Mouse (Mus musculus) gonadal fat pad, adult 2 months (tissue): ENCODE data around the gene Mmp14. TPM values are rescaled to one million over a fixed set of nuclear protein-coding genes. Genes with fewer than 3 reads are reported as not detected.

Experiments
- DNase-seq: peaks from one replicate; pipeline ENCODE4 v3.0.0-alpha.2; 2012; ENCODE audit warnings: low read depth
- polyA plus RNA-seq: library from polyadenylated mRNA; depleted of rRNA; stranded (reverse); fragments of >200 nt; gene quantifications from 2 replicates; pipeline ENCODE4 v1.2.3, GENCODE M21; 2012

The Mmp14 gene
- polyA plus RNA-seq, 1 experiment, result 80.8 TPM

DNA sequence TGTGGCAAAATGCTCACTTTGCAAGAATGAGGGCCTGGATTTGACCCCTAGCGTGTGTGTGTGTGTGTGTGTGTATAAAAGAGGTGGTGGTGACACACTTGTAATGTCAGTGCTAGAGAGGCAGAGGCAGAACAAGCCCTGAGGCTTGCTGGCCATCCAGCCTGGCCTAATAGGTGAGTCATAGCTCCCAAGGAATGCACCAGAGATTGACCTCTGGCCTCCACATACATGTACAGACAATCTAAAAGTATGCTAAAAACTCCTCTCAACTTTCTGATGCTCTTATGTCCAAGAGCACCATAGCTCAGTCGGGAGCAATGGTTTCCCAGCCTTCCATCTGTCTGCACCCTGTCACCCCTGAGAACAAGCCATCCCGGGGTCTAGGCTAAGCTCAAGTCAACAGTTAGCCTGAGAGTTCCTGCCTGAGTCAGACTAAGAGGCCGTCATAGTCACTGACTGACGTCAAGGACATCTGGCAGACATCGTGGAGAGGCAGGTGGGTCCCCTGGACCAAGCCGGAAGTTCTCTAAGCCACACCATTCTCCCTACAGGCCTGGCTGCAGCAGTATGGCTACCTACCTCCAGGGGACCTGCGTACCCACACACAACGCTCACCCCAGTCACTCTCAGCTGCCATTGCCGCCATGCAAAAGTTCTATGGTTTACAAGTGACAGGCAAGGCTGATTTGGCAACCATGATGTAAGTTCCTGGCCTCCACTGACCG, 3.9 kb downstream of the Mmp14 start:
- DNase-seq, result no peak

DNA sequence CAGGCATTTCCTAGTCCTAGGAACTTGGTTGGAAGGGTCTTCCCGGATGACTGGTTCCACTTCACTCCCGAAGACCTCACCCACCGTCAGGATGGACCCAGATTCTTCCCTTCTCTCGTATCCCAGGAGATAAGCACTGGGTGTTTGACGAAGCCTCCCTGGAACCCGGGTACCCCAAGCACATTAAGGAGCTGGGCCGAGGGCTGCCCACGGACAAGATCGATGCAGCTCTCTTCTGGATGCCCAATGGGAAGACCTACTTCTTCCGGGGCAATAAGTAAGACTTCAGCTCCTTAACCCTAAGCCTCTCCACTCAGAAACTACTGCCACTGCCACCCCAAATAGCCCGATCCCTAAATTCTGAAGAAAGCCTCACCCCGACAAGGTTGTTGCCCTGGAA, 7.7 kb downstream of the Mmp14 start:
- no peak for DNase-seq

DNA sequence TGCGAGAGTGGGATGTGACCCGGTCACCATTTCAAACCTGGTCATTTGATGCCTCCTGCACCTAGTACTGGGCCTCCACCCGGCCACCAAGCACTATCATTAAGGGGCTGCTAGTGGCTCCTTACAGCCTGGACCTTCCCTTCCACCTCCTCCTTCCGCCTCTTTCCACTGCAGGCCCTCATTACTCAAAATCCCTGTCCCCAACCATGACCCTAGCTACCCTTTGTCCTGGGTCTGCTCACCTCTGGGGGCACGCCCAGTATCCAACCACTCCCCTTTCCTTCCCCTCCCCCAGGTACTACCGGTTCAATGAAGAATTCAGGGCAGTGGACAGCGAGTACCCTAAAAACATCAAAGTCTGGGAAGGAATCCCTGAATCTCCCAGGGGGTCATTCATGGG, 8.2 kb downstream of the Mmp14 start:
- DNase-seq, result no peak

DNA sequence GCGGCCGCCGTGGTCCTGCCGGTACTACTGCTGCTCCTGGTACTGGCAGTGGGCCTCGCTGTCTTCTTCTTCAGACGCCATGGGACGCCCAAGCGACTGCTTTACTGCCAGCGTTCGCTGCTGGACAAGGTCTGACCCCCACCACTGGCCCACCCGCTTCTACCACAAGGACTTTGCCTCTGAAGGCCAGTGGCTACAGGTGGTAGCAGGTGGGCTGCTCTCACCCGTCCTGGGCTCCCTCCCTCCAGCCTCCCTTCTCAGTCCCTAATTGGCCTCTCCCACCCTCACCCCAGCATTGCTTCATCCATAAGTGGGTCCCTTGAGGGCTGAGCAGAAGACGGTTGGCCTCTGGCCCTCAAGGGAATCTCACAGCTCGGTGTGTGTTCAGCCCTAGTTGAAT, 9.1 kb downstream of the Mmp14 start:
- DNase-seq, result no peak

DNA sequence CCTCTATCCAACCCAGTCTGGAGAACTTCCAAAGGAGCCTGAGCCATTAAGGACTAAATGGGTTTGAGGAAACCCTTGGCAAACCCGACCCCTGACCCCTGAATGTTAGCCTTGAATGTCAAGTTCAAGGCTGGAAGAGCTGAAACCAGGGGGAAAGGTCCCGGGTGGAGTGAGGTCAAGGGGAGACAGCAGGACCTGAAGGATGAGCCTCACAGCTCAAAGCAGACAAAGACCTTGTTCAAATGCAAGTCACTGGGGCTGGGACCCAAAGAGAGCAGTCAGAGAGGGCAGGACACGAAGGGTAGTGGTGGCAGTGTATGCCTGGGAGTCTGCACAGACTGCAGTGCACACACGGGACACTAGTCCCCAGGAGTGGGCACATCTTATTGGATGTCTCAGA, 10.0 kb downstream of the Mmp14 start:
- no peak for DNase-seq

DNA sequence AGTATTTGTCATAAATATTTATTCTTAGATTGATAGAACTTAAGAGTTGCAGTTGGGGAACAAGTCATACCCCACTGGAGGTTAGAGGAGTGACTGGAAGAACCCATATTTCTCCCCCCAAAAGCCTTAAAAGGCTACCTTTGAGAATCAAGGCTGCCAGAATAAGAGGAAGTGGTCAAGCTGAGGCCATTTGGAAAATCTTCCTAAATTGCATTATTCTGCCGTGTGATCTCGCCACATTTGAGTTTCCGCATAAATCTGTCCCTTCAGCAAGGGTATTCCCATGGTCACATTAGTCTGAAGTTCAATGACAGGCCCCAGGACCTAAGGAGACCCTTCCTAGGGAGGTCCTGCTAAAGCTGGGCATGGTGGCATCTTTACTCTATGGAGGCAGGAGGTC, 11.1 kb downstream of the Mmp14 start:
- DNase-seq, result no peak

DNA sequence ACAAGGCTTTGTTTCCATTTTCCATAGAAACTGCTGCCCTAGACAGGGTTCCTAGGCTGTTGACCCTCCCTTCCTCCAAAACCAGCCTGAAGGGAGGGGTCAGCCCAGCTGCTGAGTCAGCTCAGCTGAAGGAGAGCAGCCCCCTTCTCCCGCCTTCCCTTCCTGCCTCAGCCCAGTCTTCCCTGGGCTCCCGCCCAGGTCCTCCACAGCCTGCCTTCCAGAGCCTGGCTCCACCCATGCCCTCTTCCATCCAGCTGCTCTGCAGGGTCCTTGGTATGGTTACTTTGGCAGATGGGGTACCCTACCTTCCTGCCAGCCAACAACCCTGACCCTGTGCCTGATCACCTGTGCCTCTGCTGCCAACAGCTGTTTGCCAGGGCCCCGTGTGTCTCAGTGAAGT, 11.8 kb downstream of the Mmp14 start:
- DNase-seq, result no peak

DNA sequence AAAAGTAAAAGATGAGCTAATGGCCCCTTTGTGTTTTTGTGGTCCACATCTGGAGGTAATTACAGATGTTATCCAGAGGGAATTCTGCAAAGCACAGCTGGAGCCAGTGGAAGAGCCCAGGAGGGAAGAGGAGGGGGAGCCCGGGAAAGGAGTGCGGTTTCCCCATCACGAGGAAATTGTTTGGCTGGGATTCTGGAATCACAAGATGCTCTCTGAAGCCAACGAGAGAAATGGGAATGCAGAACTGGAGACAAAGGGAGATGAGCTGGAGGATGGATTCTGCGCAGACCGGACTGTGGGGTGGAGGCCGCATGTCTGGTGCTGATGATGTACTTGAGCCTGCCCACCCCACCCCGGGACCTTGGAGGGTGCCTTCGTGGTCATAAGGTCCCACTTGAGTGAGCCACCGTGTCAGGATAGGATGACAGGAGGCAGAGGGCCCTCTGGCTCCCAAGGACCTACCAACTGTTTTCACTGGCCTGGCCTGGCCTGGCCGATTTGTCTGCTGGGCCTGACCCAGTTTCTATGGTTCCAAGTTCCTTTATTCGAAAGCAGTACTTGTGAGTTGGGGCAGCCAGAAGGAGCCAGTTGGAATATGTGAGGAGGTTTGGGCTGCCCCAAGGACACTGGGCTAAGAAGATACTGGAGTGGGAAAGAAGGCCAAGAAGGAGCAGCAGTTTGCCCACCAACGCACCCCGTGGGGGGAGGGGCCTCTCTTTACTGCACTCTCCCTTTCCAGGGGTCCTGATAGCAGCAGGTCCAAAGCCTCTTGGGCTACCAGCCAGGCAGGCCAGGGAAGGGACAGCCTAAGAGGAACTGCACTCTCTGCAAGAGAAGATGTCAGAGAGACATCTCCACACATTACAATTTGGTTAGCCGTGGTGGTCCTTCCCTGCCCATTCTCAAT, 12.6 kb downstream of the Mmp14 start:
- no peak for DNase-seq

DNA sequence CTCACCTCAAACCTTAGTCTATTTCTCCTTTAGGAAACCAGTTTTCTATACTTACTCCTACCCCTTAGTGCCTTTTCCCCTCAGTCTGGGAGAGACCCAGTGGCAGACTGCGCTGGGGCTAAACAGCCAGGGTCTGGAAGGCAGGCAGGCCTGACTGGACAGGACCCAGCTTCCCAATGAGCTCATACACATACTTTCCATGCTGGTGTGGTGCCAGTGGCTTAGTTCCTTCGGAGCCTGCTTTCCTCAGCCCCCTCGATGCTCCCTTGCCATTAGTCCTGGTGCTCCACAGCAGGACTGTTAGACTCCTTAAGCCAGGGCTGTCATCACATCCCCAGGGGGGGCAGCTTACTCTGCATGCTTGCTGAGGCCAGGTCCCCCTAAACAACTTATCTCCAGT, 14.1 kb downstream of the Mmp14 start:
- no peak for DNase-seq

DNA sequence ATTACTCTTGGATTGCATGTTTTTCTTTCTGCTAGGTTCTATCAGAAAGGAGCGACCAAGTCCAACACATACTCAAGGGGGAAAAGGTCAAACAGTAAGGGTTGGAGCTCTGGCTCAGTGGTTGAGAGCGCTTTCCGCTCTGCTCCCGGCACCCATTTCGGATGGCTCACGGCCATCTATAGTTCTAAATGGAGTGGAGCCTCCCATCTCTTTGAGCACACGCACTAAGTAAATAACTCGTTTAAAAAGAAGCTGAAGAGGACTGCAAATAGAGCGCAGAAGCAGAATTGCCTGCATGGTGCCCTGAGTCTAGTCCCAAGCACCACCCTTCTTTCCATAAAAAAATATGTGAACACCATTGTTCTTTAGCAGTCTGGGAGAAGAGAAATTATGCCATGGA, 22.2 kb downstream of the Mmp14 start:
- no peak for DNase-seq

DNA sequence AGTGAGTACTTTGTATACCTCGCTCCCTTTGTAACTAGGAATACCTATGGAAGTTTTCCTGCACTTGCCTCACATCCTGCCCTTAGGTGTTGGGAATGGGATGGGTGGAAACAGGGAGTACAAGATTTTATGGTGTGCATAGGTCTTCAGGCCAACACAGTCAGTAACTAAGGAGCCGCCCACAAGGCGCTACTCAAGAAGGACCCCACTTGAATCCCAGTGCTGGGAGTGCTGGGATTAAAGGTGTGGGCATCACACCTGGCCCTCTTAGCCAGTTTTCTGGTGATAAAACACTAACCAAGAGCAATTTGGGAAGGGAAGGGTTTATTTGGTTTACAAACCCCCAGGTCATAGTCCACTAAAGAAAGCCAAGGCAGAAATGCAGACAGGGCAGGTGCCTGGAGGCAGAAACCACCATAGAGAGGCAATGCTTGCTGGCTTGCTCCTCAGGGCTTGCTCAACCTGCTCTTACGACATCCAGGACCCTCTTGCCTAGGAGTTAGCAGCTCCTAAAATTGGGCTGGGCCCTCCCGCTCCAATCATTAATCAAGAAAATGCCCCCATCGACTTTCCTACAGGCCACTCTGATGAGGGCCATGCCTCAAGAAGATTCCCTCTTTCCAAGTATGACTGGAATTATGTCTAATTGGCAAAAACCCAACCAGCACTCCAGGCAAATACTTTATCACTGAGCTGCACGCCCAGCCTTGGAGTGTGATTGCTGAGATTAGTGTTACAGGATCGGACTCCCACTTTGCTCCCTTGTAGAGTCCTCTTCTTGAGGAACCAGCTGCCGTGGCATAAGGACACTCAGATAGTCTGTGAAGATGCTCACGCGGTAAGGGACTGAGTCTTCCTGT, 23.5 kb downstream of the Mmp14 start:
- no peak for DNase-seq

DNA sequence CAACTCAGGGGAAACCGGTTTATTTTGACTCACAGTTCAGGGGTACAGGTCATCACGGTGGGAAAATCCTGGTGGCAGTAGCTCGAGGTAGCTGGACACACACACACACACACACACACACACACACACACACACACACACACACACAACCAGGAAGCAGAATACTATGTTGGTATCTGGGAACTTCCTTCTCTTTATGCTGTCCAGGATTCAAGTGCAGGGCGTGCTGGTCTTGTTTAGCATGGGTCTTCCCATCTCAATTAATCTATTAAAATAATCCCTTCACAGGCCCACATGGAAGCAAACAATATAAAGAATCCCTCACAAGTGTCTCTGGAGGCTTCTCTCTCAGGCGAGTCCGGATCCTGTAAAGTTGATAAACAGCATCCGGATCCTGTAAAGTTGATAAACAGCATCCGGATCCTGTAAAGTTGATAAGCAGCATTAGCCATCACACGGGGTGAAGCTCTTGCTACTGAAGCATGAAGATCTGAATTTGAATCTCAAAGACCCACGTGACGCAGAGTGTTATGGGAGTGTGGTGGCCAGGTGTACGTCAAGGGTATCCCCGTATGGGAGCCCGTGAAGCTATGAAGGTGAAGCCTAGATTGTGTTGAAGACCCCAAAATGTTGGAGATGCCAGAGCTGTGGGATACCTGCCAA, 26.6 kb downstream of the Mmp14 start:
- no peak for DNase-seq

DNA sequence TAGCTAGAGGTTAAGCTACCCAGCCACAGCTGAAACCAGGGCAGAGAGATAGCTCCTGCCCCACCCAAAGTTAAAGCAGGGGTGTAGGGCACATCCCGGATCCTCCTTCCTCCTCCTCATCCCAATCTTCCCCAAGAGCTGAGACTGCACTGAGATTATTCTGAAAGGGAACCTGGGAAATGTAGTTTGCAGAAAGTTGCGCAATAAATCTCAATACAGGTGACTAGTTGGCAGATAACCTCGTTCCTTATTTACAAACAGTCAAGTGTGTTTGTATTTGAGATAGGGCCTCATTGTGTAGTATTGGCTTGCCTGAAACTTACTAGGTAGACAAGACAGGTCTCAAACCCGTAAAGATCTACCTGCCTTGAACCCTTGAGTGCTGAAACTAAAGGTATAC, 30.7 kb downstream of the Mmp14 start:
- no peak for DNase-seq

DNA sequence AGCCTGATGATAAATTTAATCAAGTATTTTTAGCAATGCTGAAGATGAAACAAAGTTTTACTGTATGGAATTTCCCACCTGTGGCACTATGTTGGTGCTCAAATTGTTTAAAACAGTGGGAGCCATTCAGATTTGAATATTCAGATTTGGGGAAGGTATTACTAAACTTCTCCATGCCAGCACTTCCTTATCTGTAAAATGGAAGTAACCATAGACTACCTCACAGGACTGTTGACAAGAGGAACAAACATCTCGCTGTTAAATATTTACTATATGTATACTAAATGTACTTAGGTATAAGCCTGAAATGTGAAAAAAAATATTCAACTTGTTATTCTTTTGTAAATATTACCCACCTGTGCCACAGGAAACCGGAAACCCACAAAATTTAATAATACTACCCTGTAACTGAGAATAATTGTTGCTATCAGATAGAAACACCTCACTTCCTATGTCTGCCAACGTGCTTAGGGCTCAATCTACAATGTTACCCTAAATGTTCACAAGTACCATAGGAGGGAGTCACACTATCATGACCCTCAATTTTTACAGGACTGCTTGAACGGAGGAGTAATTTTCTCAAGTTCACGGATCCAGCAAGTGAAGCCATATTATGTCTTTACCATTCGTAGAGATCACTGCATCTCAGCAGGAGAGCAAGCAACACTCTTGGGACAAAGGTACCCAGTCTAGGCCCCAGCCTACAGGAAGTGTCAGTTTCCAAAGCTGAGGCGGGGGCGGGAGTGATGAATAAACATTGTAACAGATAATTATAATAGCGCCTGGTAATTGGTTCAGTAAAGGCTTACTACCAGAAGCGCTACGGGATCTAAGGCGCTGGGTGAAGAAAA, 31.9 kb downstream of the Mmp14 start:
- DNase-seq, result no peak

DNA sequence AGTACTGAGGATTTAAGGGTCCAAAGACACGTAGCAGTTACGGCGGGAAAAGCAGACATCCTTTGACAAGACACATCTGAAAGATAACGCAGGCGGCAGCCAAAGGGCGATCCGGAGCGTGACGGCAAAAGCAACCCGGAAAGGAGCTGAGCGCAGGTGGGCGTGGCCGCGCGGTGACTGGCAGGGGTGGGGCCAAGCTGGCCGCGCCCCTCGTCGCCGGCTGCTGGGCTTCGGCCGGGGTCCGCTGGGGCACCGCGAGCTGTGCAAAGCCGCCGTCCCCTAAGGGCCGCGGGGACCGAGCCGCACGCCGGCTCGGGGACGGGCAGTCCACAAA, 32.5 kb downstream of the Mmp14 start, which contains the start of gene Lrp10:
Gene Lrp10 (plus strand): TSS at position 179 of the 334 bp plus-strand sequence.
- no peak for DNase-seq

DNA sequence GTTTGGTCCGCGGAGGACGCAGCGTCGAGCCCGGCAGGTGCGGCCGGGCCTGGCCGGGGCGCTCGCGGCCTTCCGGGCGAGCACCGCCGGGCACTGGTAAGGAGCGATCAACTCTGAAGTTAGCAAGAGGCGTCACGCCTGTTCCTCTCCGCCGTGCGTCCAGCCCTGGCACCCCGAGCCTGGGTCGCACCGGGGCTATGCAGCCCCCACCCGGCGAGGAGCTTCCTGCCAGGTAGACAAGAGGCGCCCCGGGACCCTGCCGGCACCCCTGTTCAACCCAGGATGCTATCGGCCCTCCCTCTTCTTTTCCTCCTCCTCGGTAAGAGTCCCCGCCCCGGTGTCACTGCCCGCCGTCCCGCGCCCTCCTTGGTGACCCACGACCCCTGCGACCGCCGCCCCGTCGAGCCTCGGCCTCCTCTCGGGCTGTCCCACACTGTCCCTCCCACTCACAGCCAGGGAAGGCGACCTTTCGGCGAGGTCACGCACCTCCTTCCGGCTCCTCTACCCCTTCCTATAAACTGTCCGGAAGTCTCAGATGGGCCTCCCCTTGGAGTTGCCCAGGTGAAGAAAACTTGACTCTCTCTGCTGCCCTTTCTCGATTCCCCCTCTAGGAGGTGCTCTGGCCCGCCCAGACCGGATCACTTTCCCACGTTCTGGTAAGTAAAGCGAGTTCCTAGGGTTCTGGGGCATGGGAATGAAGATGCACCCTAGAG, 33.0 kb downstream of the Mmp14 start:
- no peak for DNase-seq

DNA sequence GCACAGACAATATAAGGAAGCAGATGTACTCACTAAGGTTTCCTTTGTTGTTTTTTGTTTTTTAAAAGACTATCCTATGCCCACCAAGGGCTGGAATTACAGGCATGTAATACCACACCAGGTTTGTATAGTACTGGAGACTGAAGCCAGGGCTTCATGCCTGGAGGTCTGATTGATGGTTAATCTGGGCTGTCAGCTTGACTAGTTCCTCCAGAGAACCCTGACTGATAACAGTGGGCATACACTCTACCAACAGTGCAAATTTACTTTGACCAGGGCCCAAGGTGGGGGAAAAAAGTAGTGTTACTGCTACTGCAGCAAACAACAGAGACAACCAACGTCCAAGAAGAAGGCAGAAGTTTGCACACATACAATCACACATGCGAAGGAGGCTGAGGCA, 40.1 kb downstream of the Mmp14 start:
- DNase-seq, result no peak

DNA sequence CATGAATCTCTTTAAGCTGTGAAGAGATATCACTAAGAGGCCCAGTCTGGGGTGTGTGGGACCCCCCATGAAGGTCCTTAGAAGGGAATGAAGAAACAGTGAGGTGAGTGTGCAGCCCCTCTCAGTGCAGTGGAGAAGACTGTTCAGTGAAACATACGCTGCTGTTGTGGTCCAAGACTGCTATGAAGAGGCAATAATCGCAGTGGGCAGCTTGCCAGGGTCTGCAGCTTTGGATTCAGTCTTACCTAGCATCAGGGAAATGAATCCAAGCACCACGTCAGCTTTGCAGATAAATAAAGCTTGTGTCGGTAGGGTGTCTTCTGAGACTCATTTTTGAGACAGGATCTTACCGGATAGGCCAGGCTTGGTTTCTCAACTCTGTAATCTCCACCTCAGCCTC, 41.3 kb downstream of the Mmp14 start:
- no peak for DNase-seq

DNA sequence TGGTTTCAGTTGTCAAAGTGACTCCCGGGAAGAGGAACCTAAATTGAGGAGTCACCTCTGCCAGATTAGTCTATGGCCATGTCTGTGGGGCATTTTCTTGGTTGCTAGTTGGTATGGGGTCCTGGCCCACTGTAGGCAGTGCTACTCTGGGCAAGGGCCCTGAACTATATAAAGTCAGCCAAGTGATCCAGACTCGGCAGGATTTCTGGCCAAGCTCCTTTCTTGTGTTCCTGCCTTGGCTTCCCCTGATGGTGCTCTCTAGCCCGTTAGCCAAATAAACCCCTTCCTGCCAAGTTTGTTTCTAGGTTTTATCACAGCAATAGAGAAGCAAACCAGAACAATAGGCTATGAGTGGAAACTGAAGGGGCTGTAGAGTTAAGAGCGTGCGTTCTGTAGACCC, 43.3 kb downstream of the Mmp14 start:
- DNase-seq, result no peak
